Mouse (Mus musculus) naive thymus-derived CD4-positive, alpha-beta T cell, adult 2 months (primary cell): ENCODE data around the gene Zyg11a.
A peak's percentile ranks its signal among the peaks of the same experiment; 100 is the strongest.
"Not testable (repeated sequence)": the region's sequence is repeated elsewhere in the genome, so short reads cannot be mapped to it uniquely, and the experiment has no call there.

ENCODE experiments used
- DNase-seq: peaks from one replicate; pipeline ENCODE4 v3.0.0-alpha.2; 2011; ENCODE audit warnings: low read depth

The Zyg11a gene

GRCm38 (mm10) chr4:108217332-108218179, at the start of gene Zyg11a:
Zyg11a (minus strand) TSS chr4:108218048.
- DNase-seq = no peak

GRCm38 (mm10) chr4:108265774-108266173, 47.9 kb upstream of the Zyg11a start:
- DNase-seq = no peak

- DNase-seq = peak; percentile 22
These were observed 35.5 kb upstream of the Zyg11a start for GRCm38 (mm10) chr4:108253317-108253716.

- DNase-seq = no peak
These were observed 32.7 kb upstream of the Zyg11a start for GRCm38 (mm10) chr4:108250501-108250900.

- no peak for DNase-seq
These were observed 31.5 kb upstream of the Zyg11a start for GRCm38 (mm10) chr4:108249314-108249713.

GRCm38 (mm10) chr4:108233654-108234053, 15.8 kb upstream of the Zyg11a start:
- DNase-seq = no peak

- no peak for DNase-seq
These were observed 7.6 kb upstream of the Zyg11a start for GRCm38 (mm10) chr4:108225341-108225872.

- no peak for DNase-seq
These were observed 4.7 kb upstream of the Zyg11a start for GRCm38 (mm10) chr4:108222507-108222906.

- DNase-seq = no peak
These were observed 1.2 kb upstream of the Zyg11a start for GRCm38 (mm10) chr4:108219019-108219418.

- DNase-seq = no peak
These were observed 4.8 kb downstream of the Zyg11a start for GRCm38 (mm10) chr4:108213023-108213422.

GRCm38 (mm10) chr4:108204629-108205028, 13.2 kb downstream of the Zyg11a start:
- DNase-seq = no peak

- DNase-seq = no peak
These were observed 18.6 kb downstream of the Zyg11a start for GRCm38 (mm10) chr4:108199236-108199635.

- DNase-seq = no peak
These were observed 21.5 kb downstream of the Zyg11a start for GRCm38 (mm10) chr4:108196277-108196855.

GRCm38 (mm10) chr4:108192821-108193323, 25.0 kb downstream of the Zyg11a start:
- DNase-seq = no peak

- DNase-seq = no peak
These were observed 35.6 kb downstream of the Zyg11a start for GRCm38 (mm10) chr4:108182278-108182677.

- no peak for DNase-seq
These were observed 49.8 kb downstream of the Zyg11a start for GRCm38 (mm10) chr4:108168056-108168455.

GRCm38 (mm10) chr4:108166874-108167273, 51.0 kb downstream of the Zyg11a start:
- no peak for DNase-seq

- DNase-seq = peak; percentile 15
These were observed 52.5 kb downstream of the Zyg11a start, which contains the start of gene Echdc2 for GRCm38 (mm10) chr4:108165152-108165895. Echdc2 (plus strand) TSS chr4:108165437.

GRCm38 (mm10) chr4:108163291-108163690, 54.6 kb downstream of the Zyg11a start:
- DNase-seq = no peak

GRCm38 (mm10) chr4:108161936-108162335, 55.9 kb downstream of the Zyg11a start:
- DNase-seq = no peak

GRCm38 (mm10) chr4:108155141-108155540, 62.7 kb downstream of the Zyg11a start:
- DNase-seq = not testable (repeated sequence)

GRCm38 (mm10) chr4:108145554-108145953, 72.3 kb downstream of the Zyg11a start:
- not testable (repeated sequence) for DNase-seq
